Mouse (Mus musculus) megakaryocyte-erythroid progenitor cell, adult 5-6 weeks (primary cell): ENCODE results near the gene Lbx2. TPM values are rescaled to one million over a fixed set of nuclear protein-coding genes. Genes with fewer than 3 reads are reported as not detected.

ENCODE experiments used
- ATAC-seq: replicated peaks from 2 replicates; pipeline ENCODE4 v1.8.0; 2016; ENCODE audit warnings: mild to moderate bottlenecking, inconsistent platforms; ENCODE audit not compliant: severe bottlenecking, poor library complexity, low FRiP score, low TSS enrichment
- total RNA-seq, 2 experiments: library from RNA; stranded (forward) in 1 of 2; stranded (reverse) in 1 of 2; fragments of 200-1000, 215-1000 nt in 1 of 2; fragments of >200 nt in 1 of 2; fragmentation: Nextera tagmentation in 1 of 2; gene quantifications; 2 replicates each; pipeline ENCODE4 v1.2.3; 2014 to 2017

Gene Lbx2
- total RNA-seq, 2 experiments from 2014 or later = not detected

- no peak for ATAC-seq
Measured at GRCm38 (mm10) chr6:83070247-83070310, 16.1 kb upstream of the Lbx2 start, which contains the start of gene Tlx2. TSS of gene Tlx2 (minus strand) at chr6:83070293.

GRCm38 (mm10) chr6:83070311-83071219, 15.6 kb upstream of the Lbx2 start:
- ATAC-seq = no peak

DNA sequence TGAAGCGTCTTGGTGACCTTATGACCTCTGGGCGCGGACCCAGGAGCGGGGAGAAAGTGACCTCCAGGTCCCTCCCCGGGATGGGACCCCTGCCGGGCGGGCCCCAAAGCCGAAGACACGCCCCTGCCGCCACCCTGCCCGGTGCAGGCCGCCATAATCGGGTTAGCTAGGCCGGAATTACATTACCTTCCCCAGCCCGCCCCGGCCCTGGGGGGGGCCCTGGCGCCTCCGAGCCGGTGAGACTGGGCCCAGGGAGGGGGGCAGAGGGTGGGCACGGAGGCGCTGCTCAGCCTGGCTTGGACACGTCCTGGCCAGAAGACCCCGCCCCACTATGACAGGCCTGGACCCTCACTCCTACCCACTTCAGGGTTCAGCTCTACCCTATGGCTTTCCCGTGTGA, 14.9 kb upstream of the Lbx2 start:
- ATAC-seq = no peak

GRCm38 (mm10) chr6:83074979-83075378, 11.2 kb upstream of the Lbx2 start:
- ATAC-seq = no peak

DNA sequence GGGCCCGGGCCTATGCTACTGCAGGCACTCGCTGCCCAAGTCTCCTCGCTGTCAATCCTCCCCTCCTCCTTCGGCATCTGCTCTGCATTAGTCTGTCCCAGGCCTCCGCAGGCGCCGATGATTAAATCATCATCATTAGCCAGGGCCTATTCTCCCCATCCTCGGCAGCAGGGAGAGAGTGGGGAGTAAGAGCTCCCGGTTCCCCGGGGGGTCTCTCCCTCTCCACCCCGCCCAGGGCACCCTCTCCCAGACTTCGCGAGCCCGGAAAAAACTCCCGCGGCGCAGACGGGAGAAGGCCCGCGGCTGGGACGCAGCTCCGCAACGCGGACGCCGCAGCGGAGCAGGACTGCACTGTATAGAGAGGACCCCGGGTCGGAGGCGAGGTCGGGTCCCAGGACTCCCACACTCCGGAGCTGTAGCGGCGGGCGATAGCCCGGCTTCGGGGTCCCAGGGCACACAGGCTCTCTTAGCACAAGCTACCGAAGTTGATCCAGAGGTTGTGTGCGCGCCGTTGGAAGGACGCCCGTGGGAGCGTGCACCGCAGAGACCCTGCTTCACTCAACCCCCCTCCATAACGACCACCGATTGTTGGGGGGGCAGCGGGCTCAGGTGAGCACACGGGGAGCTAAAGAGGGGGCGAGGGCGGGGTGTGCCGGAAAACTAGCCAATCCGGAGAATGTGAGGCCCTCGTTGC, 8.4 kb upstream of the Lbx2 start, which contains the start of gene Pcgf1:
TSS of gene Pcgf1 (plus strand) at position 240 of the 694 bp plus-strand sequence.
- peak; percentile 30 for ATAC-seq

DNA sequence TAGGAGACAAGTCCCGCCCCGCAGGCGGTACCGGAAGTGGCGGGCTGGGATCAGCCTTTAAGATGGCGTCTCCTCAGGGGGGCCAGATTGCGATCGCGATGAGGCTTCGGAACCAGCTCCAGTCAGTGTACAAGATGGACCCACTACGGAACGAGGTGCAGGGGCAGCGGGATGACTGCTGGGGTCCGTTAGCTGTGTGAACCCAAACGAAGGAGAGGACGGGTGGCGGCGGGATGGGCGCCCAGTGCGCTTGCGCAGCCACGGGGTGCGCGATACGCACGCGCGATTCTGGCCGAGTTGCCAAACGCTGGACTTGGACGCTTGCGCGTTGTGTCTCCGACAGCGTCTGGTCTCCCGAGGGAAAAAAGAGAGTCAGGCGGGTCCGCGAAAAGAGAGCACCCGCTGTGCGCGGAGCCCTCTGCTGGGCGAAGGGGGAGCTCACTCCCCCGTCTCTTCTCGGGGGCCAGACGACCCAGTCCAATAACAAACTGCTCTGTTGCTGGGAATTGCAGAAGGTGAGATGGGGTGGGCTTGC, 7.8 kb upstream of the Lbx2 start:
- ATAC-seq = peak; percentile 83

DNA sequence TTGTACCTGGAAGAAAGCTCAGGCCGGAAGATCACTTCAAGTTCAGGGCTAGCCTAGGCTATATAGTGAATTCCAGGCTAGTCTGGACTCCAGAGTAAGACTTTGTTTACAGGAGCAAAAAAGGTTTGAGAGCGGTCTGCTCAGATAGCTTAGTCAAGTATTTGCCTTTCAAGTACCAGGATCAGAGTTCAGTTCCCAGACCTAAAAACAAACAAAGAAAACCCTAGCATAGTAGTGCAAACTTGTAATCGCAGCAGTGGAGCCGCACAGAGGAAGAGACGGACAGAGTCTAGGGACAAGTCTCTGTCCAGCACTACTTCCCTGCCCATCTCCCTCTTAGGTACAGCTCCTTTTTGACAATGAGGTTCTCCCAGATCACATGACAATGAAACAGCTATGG, 6.0 kb upstream of the Lbx2 start:
- ATAC-seq = no peak

- ATAC-seq = no peak
Measured at GRCm38 (mm10) chr6:83083497-83083896, 2.7 kb upstream of the Lbx2 start.

DNA sequence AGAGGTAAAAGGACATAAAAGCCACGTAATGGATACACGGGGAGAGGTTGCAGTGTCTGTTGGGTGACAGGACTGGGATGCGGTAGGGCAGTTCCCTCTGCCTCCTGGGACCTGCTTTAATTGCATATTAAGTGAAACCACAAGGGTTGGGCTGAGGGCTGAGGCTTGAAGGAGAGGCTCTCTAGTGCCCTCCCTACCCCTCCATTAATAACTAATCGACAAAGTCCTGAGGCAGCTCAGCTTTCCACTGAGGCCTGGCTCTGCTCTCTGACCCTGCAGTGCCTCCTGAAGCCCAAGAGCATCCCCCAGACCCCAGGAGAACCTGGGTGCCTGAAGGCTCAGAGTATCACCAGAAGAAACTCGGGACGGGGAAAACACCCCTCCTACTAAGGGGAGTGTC, 1.7 kb upstream of the Lbx2 start:
- no peak for ATAC-seq

DNA sequence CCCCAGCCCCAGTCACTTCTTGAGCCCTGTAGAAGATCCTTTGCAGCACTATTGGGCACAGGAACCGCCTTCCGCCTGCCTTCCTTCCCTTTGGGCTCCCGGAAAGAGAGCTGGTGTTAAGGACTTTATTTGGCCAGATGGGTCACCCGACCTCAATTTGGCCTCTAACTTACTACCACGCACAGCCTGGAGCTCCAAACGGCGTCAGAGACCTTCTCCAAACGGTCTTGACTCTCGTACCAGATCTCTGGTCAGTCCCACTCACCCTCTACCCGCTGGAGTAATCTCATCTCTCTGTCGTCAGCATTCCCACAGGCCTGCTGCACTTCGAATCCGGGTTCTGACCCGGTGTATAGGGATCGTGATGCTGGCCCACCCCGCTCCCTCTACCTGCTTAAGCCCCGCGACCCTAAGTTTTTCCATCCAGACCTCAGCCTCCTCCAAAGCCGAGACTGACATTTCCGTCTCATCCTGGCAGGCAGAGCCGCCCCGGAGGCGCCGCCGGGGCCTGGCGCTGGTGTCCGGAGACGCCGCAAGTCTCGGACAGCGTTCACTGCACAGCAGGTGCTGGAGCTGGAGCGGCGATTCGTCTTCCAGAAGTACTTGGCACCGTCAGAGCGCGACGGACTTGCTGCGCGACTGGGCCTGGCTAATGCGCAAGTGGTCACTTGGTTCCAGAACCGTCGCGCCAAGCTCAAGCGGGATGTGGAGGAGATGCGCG, 1.2 kb downstream of the Lbx2 start:
- ATAC-seq = no peak

- ATAC-seq = no peak
Measured at GRCm38 (mm10) chr6:83087926-83088260, 1.7 kb downstream of the Lbx2 start.

DNA sequence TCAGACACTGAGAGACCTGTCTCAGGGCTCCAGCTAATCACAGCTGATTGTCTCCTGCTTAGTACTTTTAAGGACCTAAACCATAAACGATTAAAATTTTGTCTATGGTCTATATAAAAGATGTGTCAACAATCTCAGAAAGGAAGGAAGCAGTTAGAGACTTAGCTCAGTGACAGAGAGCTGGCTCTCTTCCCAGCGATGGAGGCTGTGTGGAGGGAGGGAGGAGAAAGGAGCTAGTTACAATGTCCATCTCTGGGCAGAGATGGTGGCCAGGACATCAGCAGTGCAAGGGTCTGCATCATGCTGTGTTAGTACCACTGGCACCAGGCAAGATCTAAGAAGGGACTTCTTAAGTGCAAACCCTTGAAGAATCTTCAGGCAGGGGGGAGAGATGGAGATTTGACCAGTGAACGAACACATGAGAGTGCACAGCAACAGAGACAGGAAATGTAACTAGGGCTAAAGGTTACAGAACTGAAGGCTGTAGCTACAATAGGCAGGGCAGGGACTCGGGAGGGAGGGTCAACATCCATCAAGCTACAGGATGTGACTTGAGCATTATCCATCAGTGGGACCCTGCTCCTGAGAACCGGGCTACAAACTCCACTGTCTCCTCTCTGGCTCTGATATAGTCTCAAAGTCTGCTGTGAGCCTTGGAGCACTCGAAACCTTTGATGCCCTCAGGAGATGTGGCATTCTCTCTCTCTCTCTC, 6.4 kb downstream of the Lbx2 start:
- ATAC-seq = no peak

GRCm38 (mm10) chr6:83095968-83096367, 9.8 kb downstream of the Lbx2 start:
- ATAC-seq = no peak

- no peak for ATAC-seq
Measured at GRCm38 (mm10) chr6:83098411-83098810, 12.2 kb downstream of the Lbx2 start.

DNA sequence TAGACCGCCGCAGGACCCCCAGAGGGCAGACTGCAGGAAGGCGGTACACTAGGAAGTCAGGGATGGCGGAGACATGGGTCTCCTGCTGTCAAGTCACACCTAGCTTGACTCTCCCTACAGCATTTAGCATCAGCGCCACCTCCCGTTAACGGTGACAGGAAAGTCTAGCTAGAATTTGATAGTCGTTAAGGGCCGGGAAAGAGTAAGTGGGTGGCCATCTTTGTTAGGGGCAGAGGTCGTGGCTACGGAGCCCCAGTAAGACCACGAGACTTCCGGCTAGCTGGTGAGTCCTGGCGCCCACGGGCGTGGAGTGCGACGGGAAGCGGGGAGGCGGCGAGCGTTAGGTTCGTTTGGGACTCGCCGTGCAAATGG, 15.1 kb downstream of the Lbx2 start, which contains the start of the genes Ccdc142 and Gm42688:
TSS of gene Ccdc142 (plus strand) at position 286 of the 372 bp plus-strand sequence.
TSS of gene Gm42688 (plus strand) at position 302 of the 372 bp plus-strand sequence.
- peak; percentile 86 for ATAC-seq

DNA sequence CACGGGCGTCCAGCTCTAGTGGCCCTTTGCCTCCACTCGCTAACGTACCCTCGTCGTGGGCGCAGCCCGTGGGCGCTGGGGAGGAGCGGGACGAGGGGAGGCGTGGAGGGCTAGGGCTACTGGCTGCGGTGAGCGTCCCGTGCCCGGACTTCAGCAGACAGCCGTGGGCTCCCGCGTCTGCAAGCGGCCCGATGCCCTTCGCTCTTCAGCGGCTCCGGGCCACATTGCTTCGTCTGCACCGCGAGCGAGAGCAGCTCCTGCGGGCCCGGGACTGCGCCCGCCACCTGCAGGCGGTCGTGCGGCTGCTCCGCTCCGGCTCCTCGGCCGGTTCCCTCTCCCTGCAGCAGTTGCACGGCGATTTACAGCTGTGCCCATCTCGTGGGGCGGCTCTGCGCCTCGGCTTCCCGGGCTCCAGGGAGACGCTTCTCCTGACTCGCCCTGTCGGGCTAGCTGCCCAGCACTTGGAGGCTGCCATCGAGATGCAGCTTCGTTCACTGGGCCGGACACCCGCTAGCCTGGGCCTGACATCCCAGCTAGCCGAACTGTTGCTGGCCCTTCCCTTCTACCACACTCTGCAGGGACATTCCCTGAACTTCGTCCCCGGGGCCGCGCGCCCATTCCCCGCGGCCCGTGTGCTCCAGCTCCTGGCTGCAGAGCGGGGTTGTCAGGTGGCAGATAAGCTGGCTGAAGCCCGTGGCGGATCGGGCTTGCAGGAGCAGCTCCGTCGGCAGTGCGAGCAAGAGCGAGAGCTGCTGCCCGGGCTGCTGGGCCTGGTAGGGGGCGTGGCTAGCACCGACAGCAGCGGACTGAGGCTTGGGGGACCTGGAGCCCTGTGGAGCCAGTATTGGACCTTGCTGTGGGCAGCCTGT, 15.8 kb downstream of the Lbx2 start:
- peak; percentile 78 for ATAC-seq

DNA sequence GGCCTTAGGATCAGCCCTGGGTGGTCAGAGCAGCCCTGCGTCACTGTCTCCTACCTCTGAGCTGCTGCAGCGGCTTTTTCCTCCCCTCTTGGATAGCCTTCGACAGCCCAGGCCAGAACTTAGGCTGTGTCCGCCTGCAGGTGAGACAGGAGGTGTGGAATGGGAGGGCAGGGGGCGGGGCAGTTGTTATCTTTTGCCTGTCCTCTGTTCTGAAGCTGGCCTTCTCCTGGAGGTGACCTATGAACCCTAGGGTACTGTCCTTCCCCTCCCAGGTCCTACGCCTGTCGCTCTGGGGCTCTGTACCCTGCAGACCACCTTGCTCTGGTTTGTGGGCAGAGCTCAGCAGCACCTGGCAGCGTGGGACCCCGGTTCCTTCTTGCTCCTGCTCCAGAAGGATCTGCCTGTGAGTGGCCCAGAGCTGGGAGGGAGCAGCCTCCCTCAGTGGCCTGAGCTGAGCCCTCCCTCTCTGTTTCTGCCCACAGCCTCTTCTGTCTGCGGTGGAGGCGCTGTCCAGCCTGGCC, 17.0 kb downstream of the Lbx2 start:
- ATAC-seq = no peak

DNA sequence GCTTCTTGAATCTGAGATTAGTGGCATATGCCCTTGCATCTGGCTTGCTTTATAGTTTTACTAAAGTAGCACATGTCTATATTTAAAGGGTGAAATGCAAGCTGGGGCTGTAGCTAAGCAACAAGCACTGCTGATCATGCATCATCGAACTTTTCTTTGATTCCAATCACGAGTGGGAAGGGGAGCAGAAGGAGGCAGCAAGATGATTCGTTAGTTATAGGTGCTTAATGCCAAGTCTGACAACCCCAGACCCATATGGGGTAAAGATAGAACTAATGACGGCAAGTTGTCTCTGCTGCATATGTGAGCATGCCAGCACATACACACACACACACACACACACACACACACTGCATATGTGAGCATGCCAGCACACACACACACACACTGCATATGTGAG, 18.0 kb downstream of the Lbx2 start:
- no peak for ATAC-seq
